Mouse (Mus musculus): Measurements from ENCODE around the gene Slc25a25. TPM values are rescaled to one million over a fixed set of nuclear protein-coding genes. Genes with fewer than 3 reads are reported as not detected.

Slc25a25 gene
- polyA plus RNA-seq (2017; shearing (Covaris generic)): 26.7 TPM

GRCm38 (mm10) chr2:32450881-32451844 lies at the start of gene Slc25a25:
Slc25a25 (minus strand) TSS chr2:32451445.

GRCm38 (mm10) chr2:32449761-32450754 lies 1.2 kb downstream of the Slc25a25 start, which contains the start of gene Naif1:
Naif1 (plus strand) TSS chr2:32450457.

GRCm38 (mm10) chr2:32395484-32395945 lies 55.7 kb downstream of the Slc25a25 start, which contains the start of gene Ptges2:
Ptges2 (plus strand) TSS chr2:32395896.

GRCm38 (mm10) chr2:32387706-32388490 lies 63.3 kb downstream of the Slc25a25 start, which contains the start of gene Lcn2:
Lcn2 (minus strand) TSS chr2:32388252.

GRCm38 (mm10) chr2:32381775-32382223 lies 69.4 kb downstream of the Slc25a25 start, which contains the start of gene 1110008P14Rik:
1110008P14Rik (minus strand) TSS chr2:32381938.

Other genes starting within 250 kb of the Slc25a25 start
- gene Pomt1, start 214.9 kb downstream of the Slc25a25 start, polyA plus RNA-seq (2017; shearing (Covaris generic)): 8.4 TPM
- 106 TPM for gene Uck1, start 191.3 kb downstream of the Slc25a25 start, polyA plus RNA-seq (2017; shearing (Covaris generic))
- 36.6 TPM for gene Golga2, start 164.1 kb downstream of the Slc25a25 start, polyA plus RNA-seq (2017; shearing (Covaris generic))
- gene Swi5, start 163.4 kb downstream of the Slc25a25 start, polyA plus RNA-seq (2017; shearing (Covaris generic)): 256 TPM
- gene Ciz1, start 99.1 kb downstream of the Slc25a25 start, polyA plus RNA-seq (2017; shearing (Covaris generic)): 125 TPM
- not detected for gene Dnm1, start 98.1 kb downstream of the Slc25a25 start, polyA plus RNA-seq (2017; shearing (Covaris generic))
- 70.6 TPM for gene 1110008P14Rik, start 69.5 kb downstream of the Slc25a25 start, polyA plus RNA-seq (2017; shearing (Covaris generic))
- not detected for gene Lcn2, start 63.2 kb downstream of the Slc25a25 start, polyA plus RNA-seq (2017; shearing (Covaris generic))
- gene Ptges2, start 55.5 kb downstream of the Slc25a25 start, polyA plus RNA-seq (2017; shearing (Covaris generic)): 23.8 TPM
- gene Naif1, start 988 bp downstream of the Slc25a25 start, polyA plus RNA-seq (2017; shearing (Covaris generic)): 8.7 TPM
- gene Fam102a, start 83.9 kb upstream of the Slc25a25 start, polyA plus RNA-seq (2017; shearing (Covaris generic)): 139 TPM
- gene Dpm2, start 119.4 kb upstream of the Slc25a25 start, polyA plus RNA-seq (2017; shearing (Covaris generic)): 139 TPM
- 0.36 TPM for gene Pip5kl1, start 123.4 kb upstream of the Slc25a25 start, polyA plus RNA-seq (2017; shearing (Covaris generic))
- 0.12 TPM for gene 9430097D07Rik, start 124.2 kb upstream of the Slc25a25 start, polyA plus RNA-seq (2017; shearing (Covaris generic))
- gene St6galnac4, start 135.7 kb upstream of the Slc25a25 start, polyA plus RNA-seq (2017; shearing (Covaris generic)): 43.7 TPM
- gene St6galnac6, start 148.3 kb upstream of the Slc25a25 start, polyA plus RNA-seq (2017; shearing (Covaris generic)): 5.1 TPM
- gene Ak1, start 170.3 kb upstream of the Slc25a25 start, polyA plus RNA-seq (2017; shearing (Covaris generic)): not detected
- 0.19 TPM for gene Eng, start 195.2 kb upstream of the Slc25a25 start, polyA plus RNA-seq (2017; shearing (Covaris generic))